In genomic region chr1:58422879-58423278, GRCm38 (mm10) we compare ENCODE assay signal across 8 mouse cellular contexts. TPM values are rescaled to one million over a fixed set of nuclear protein-coding genes. Genes with fewer than 3 reads are reported as not detected.
A peak's percentile ranks its signal among the peaks of the same experiment; 100 is the strongest.
DNase-seq lines count a peak whose midpoint lies in the region; ATAC-seq and TF ChIP-seq lines count a peak whose summit lies in the region.

No protein-coding gene starts in this region.

- H3K27ac ChIP-seq in heart, embryonic 16.5 days (ENCODE audit: low read length), result peak overlapping the region; percentile 99
- peak overlapping the region; percentile 100 for H3K27ac ChIP-seq in stomach, postnatal 0 days (replicated peaks)

- DNase-seq in B cell, adult 2 months, result peak; percentile 70 to 74
- peak; percentile 84 for DNase-seq in MEL-GATA-1-ER (ENCODE audit: extremely low read depth, low read depth)
- DNase-seq in embryo, embryonic 11.5 days (ENCODE audit: low read depth, low spot score), result peak; percentile 38
- DNase-seq in kidney, postnatal 36 days, result peak; percentile 46 to 74
- peak; percentile 73 for DNase-seq in mesoderm, embryonic 11.5 days (ENCODE audit: low read depth, low spot score)
- peak; percentile 51 for DNase-seq in stomach, postnatal 0 days (ENCODE audit: low spot score)
- DNase-seq in right cerebral cortex, postnatal 25 days, result no peak

- no peaks in the 10 kb centered on the region for H3K9me3 ChIP-seq in heart, embryonic 16.5 days (replicated peaks; ENCODE audit: control insufficient read depth, low read length)
- no peaks in the 10 kb centered on the region for H3K9me3 ChIP-seq in stomach, postnatal 0 days (ENCODE audit: control insufficient read depth, low read length)

- peak; percentile 33; the same call in 1 of the 2 replicates for ATAC-seq in heart, embryonic 16.5 days (replicated peaks; ENCODE audit: extremely low read depth, insufficient read depth, low FRiP score)
- ATAC-seq in stomach, postnatal 0 days (ENCODE audit: low FRiP score, low TSS enrichment), result peak; percentile 76

- H3K4me2 ChIP-seq in heart, embryonic 16.5 days (ENCODE audit: low read depth, low read length), result peak overlapping the region; percentile 90
- H3K4me2 ChIP-seq in stomach, postnatal 0 days (replicated peaks; ENCODE audit: low read depth), result peak overlapping the region; percentile 62

- no peaks in the 10 kb centered on the region for H3K27me3 ChIP-seq in heart, embryonic 16.5 days (ENCODE audit: control insufficient read depth, insufficient read depth, low read length)
- H3K27me3 ChIP-seq in stomach, postnatal 0 days (ENCODE audit: control insufficient read depth, insufficient read depth, low read length), result no peaks in the 10 kb centered on the region

- WGBS in heart, embryonic 16.5 days, result 3% methylated on average over 13 of the region's 13 CpGs
- 4% methylated on average over 13 of the region's 13 CpGs for WGBS in stomach, postnatal 0 days

- TF ChIP-seq CTCF in stomach, postnatal 0 days (IDR thresholded peaks at IDR 0.05; ENCODE audit: low read depth), result no peak

- no peak for TF ChIP-seq EP300 in stomach, postnatal 0 days (optimal IDR thresholded peaks at IDR 0.05)

- peaks cover 30% of the 10 kb centered on the region for H3K36me3 ChIP-seq in heart, embryonic 16.5 days (ENCODE audit: control insufficient read depth, insufficient read depth)
- peaks cover 11% of the 10 kb centered on the region; the same call in 1 of the 2 replicates for H3K36me3 ChIP-seq in stomach, postnatal 0 days (ENCODE audit: control insufficient read depth, insufficient read depth, low read length)

- peak overlapping the region; percentile 100 for H3K9ac ChIP-seq in heart, embryonic 16.5 days (ENCODE audit: low read length)
- peak overlapping the region; percentile 100 for H3K9ac ChIP-seq in stomach, postnatal 0 days (ENCODE audit: low read length)

- H3K4me3 ChIP-seq in heart, embryonic 16.5 days (ENCODE audit: low read length), result peak overlapping the region; percentile 81
- peak overlapping the region; percentile 100 for H3K4me3 ChIP-seq in stomach, postnatal 0 days (ENCODE audit: low read depth, low read length)

- H3K4me1 ChIP-seq in heart, embryonic 16.5 days (ENCODE audit: control insufficient read depth, insufficient read depth, low read length), result peaks cover 17% of the 10 kb centered on the region
- no peaks in the 10 kb centered on the region for H3K4me1 ChIP-seq in stomach, postnatal 0 days (replicated peaks; ENCODE audit: control insufficient read depth, insufficient read depth)

RNA-seq across cellular contexts. Expression of gene Clk1, which starts 1.0 kb away (rescaled TPM):
- polyA plus RNA-seq in heart, embryonic 16.5 days (2015; fragmentation: Nextera tagmentation; extraction: Ambion mirVana), result 124 and 151 TPM in 2 replicates
- polyA plus RNA-seq in stomach, postnatal 0 days (2015; fragmentation: Nextera tagmentation; extraction: Ambion mirVana), result 107 and 111 TPM in 2 replicates

RNA-seq across cellular contexts. Expression of gene Nif3l1, which starts 22.1 kb away (rescaled TPM):
- 24.6 and 25.4 TPM in 2 replicates for polyA plus RNA-seq in heart, embryonic 16.5 days (2015; fragmentation: Nextera tagmentation; extraction: Ambion mirVana)
- 20.9 and 23.7 TPM in 2 replicates for polyA plus RNA-seq in stomach, postnatal 0 days (2015; fragmentation: Nextera tagmentation; extraction: Ambion mirVana)

RNA-seq across cellular contexts. Expression of gene Ppil3, which starts 22.4 kb away (rescaled TPM):
- 35.2 and 37.7 TPM in 2 replicates for polyA plus RNA-seq in heart, embryonic 16.5 days (2015; fragmentation: Nextera tagmentation; extraction: Ambion mirVana)
- 29.3 and 32.8 TPM in 2 replicates for polyA plus RNA-seq in stomach, postnatal 0 days (2015; fragmentation: Nextera tagmentation; extraction: Ambion mirVana)

RNA-seq across cellular contexts. Expression of gene Bzw1, which starts 30.2 kb away (rescaled TPM):
- polyA plus RNA-seq in heart, embryonic 16.5 days (2015; fragmentation: Nextera tagmentation; extraction: Ambion mirVana), result 183 and 186 TPM in 2 replicates
- 192 and 230 TPM in 2 replicates for polyA plus RNA-seq in stomach, postnatal 0 days (2015; fragmentation: Nextera tagmentation; extraction: Ambion mirVana)
